Mouse (Mus musculus) kidney, adult 8-10 months (tissue): ENCODE measurements around the gene Slc7a9.
A peak's percentile ranks its signal among the peaks of the same experiment; 100 is the strongest.

Source experiments
- DNase-seq, 2 experiments: peaks; one replicate each; pipeline ENCODE4 v3.0.0; 2022

The Slc7a9 gene

GRCm38 (mm10) chr7:35447996-35448846, at the start of gene Slc7a9:
TSS of gene Slc7a9 (plus strand) at chr7:35448796.
- peak; percentile 82 to 92 for DNase-seq

- no peak for DNase-seq
Measured at GRCm38 (mm10) chr7:35401169-35401568, 47.4 kb upstream of the Slc7a9 start.

GRCm38 (mm10) chr7:35415226-35415625, 33.4 kb upstream of the Slc7a9 start:
- DNase-seq, result no peak

GRCm38 (mm10) chr7:35415801-35416653, 32.6 kb upstream of the Slc7a9 start:
- peak; percentile 64 to 84 for DNase-seq

GRCm38 (mm10) chr7:35416654-35416948, 32.0 kb upstream of the Slc7a9 start:
- DNase-seq, result no peak

- DNase-seq, result no peak
Measured at GRCm38 (mm10) chr7:35423071-35423470, 25.5 kb upstream of the Slc7a9 start.

- no peak for DNase-seq
Measured at GRCm38 (mm10) chr7:35428146-35428545, 20.4 kb upstream of the Slc7a9 start.

GRCm38 (mm10) chr7:35435266-35435665, 13.3 kb upstream of the Slc7a9 start:
- DNase-seq, result no peak

GRCm38 (mm10) chr7:35447501-35447900, 1.1 kb upstream of the Slc7a9 start:
- DNase-seq, result peak; percentile 58 to 74

GRCm38 (mm10) chr7:35448867-35449266, 271 bp downstream of the Slc7a9 start:
- DNase-seq, result peak; percentile 73 to 81

- peak in 1 of 2 experiments; percentile 55 for DNase-seq
Measured at GRCm38 (mm10) chr7:35456091-35456814, 7.7 kb downstream of the Slc7a9 start.

- no peak for DNase-seq
Measured at GRCm38 (mm10) chr7:35460971-35461370, 12.4 kb downstream of the Slc7a9 start.

- DNase-seq, result no peak
Measured at GRCm38 (mm10) chr7:35465027-35465426, 16.4 kb downstream of the Slc7a9 start.

GRCm38 (mm10) chr7:35467856-35468255, 19.3 kb downstream of the Slc7a9 start:
- DNase-seq, result no peak

GRCm38 (mm10) chr7:35470794-35471193, 22.2 kb downstream of the Slc7a9 start:
- no peak for DNase-seq

- no peak for DNase-seq
Measured at GRCm38 (mm10) chr7:35476457-35476856, 27.9 kb downstream of the Slc7a9 start.

GRCm38 (mm10) chr7:35485126-35485525, 36.5 kb downstream of the Slc7a9 start:
- DNase-seq, result no peak

- DNase-seq, result no peak
Measured at GRCm38 (mm10) chr7:35486553-35486952, 38.0 kb downstream of the Slc7a9 start.

- no peak for DNase-seq
Measured at GRCm38 (mm10) chr7:35490186-35490585, 41.6 kb downstream of the Slc7a9 start.

- no peak for DNase-seq
Measured at GRCm38 (mm10) chr7:35491005-35491404, 42.4 kb downstream of the Slc7a9 start.

GRCm38 (mm10) chr7:35497516-35497915, 48.9 kb downstream of the Slc7a9 start:
- DNase-seq, result no peak

- DNase-seq, result peak in 1 of 2 experiments; percentile 7
Measured at GRCm38 (mm10) chr7:35501995-35502394, 53.4 kb downstream of the Slc7a9 start.
